Comparison of ENCODE assay signal across 12 mouse cellular contexts in the genomic region with DNA sequence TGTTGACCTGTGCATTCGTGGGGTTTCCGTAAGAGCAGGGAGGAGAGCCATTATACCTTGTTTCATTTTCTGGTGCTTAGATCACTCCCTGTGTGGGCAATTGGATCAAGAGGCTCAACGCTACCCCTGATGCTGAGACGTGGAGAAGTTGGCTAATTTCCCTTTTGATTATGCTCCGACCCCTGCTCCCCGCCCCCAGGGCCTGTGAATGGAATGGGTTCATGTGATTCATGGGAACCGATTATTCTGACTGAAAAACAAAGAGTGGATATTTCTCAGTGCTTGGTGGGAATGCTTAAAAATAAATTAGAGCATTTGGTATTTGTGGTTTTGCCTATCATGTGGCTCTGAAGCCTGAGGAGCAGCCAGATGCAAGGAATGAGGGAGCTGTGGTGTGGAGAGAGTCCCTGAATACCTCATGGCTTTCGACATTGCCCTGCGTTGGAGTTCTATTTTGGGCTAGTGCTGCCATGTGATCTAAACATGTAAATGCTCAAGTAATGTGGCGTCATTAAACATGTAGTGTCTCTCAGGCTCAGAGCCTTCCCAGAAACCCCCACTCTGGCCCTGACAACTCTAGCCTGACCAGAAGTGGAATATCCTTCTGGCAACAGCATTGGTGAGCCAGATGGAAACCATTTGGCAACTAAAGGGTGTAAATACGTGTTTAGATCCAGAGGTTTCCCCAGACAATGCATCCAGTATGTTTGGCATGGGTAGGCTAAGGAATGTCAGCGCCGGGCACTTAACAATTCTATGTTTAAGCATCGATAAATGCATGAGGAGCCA. TPM values are rescaled to one million over a fixed set of nuclear protein-coding genes. Genes with fewer than 3 reads are reported as not detected.
A peak's percentile ranks its signal among the peaks of the same experiment; 100 is the strongest.
DNase-seq lines count a peak whose midpoint lies in the region; ATAC-seq lines count a peak whose summit lies in the region.
"Had no signal": no experiment of that assay in that cellular context is flagged by ENCODE, and none has a peak within 500 bp of the region (broad histone marks: within the 10 kb centered on the region; RNA-seq: fewer than 3 reads in every experiment).

No protein-coding gene starts in this region.

- no peak overlapping the region for H3K27ac ChIP-seq in forebrain, embryonic 14.5 days (ENCODE audit: low read depth, low read length)
- no peak overlapping the region for H3K27ac ChIP-seq in forebrain, embryonic 15.5 days (replicated peaks)
- H3K27ac ChIP-seq in stomach, embryonic 14.5 days (ENCODE audit: low read length): peak overlapping the region; percentile 95

- WGBS in forebrain, embryonic 14.5 days: 32% methylated on average over 14 of the region's 14 CpGs
- 33% methylated on average over 14 of the region's 14 CpGs for WGBS in forebrain, embryonic 15.5 days
- WGBS in stomach, embryonic 14.5 days: 59% methylated on average over 14 of the region's 14 CpGs

- no peak for ATAC-seq in forebrain, embryonic 14.5 days
- ATAC-seq in forebrain, embryonic 15.5 days (replicated peaks): no peak
- ATAC-seq in stomach, embryonic 14.5 days (ENCODE audit: insufficient number of reproducible peaks, insufficient read depth, low FRiP score, low read depth): no peak

- peak; percentile 29 for DNase-seq in forebrain, embryonic 14.5 days (ENCODE audit: low spot score)
- peak; percentile 28 for DNase-seq in lung, postnatal 10 days
- DNase-seq in lung, adult 18-20 months: no peak
- DNase-seq in heart, postnatal 4 days: peak; percentile 40
- no peak for DNase-seq in cerebellum, adult 18-20 months
- DNase-seq in thymus, postnatal 36 days: no peak
- DNase-seq: B cell, adult 2 months; cerebellum, adult 11-12 months; kidney, adult 18-20 months had no signal

- H3K9ac ChIP-seq in forebrain, embryonic 14.5 days (ENCODE audit: low read length): no peak overlapping the region
- no peak overlapping the region for H3K9ac ChIP-seq in forebrain, embryonic 15.5 days (replicated peaks)
- H3K9ac ChIP-seq in stomach, embryonic 14.5 days (replicated peaks; ENCODE audit: low read depth, low read length): no peak overlapping the region
- H3K9ac ChIP-seq: liver, embryonic 15.5 days had no signal

- no peaks in the 10 kb centered on the region for H3K27me3 ChIP-seq in forebrain, embryonic 14.5 days (replicated peaks; ENCODE audit: control insufficient read depth, insufficient read depth, low read length)
- H3K27me3 ChIP-seq in forebrain, embryonic 15.5 days: no peaks in the 10 kb centered on the region
- H3K27me3 ChIP-seq in stomach, embryonic 14.5 days (ENCODE audit: control insufficient read depth, insufficient read depth, low read length): no peaks in the 10 kb centered on the region
- H3K27me3 ChIP-seq: liver, embryonic 15.5 days had no signal

- H3K36me3 ChIP-seq in forebrain, embryonic 14.5 days (ENCODE audit: control insufficient read depth, insufficient read depth, low read length): no peaks in the 10 kb centered on the region
- no peaks in the 10 kb centered on the region for H3K36me3 ChIP-seq in forebrain, embryonic 15.5 days
- H3K36me3 ChIP-seq in stomach, embryonic 14.5 days (ENCODE audit: control insufficient read depth, insufficient read depth, low read length): no peaks in the 10 kb centered on the region
- H3K36me3 ChIP-seq: liver, embryonic 15.5 days had no signal

- H3K4me1 ChIP-seq in forebrain, embryonic 14.5 days (ENCODE audit: control insufficient read depth, insufficient read depth, low read length): peaks cover 15% of the 10 kb centered on the region
- H3K4me1 ChIP-seq in forebrain, embryonic 15.5 days: peaks cover 24% of the 10 kb centered on the region
- H3K4me1 ChIP-seq in stomach, embryonic 14.5 days (ENCODE audit: control insufficient read depth, insufficient read depth, low read length): peaks cover 43% of the 10 kb centered on the region

- 0 out of 2 replicates have a peak overlapping the region, but pooled peaks have one; percentile 2 for H3K4me2 ChIP-seq in forebrain, embryonic 14.5 days (ENCODE audit: low read length)
- no peak overlapping the region for H3K4me2 ChIP-seq in forebrain, embryonic 15.5 days (replicated peaks)
- peak overlapping the region; percentile 26; the same call in 1 of the 2 replicates for H3K4me2 ChIP-seq in stomach, embryonic 14.5 days (replicated peaks; ENCODE audit: low read depth, low read length)

- no peak overlapping the region for H3K4me3 ChIP-seq in forebrain, embryonic 14.5 days (ENCODE audit: low read depth, low read length)
- H3K4me3 ChIP-seq in forebrain, embryonic 15.5 days: no peak overlapping the region
- no peak overlapping the region for H3K4me3 ChIP-seq in stomach, embryonic 14.5 days (ENCODE audit: low read depth, low read length)
- H3K4me3 ChIP-seq: liver, embryonic 15.5 days had no signal

- H3K9me3 ChIP-seq in forebrain, embryonic 14.5 days (replicated peaks; ENCODE audit: control insufficient read depth, low read length): no peaks in the 10 kb centered on the region
- H3K9me3 ChIP-seq in forebrain, embryonic 15.5 days: no peaks in the 10 kb centered on the region
- H3K9me3 ChIP-seq in stomach, embryonic 14.5 days (ENCODE audit: control insufficient read depth, low read depth, low read length): no peaks in the 10 kb centered on the region
- H3K9me3 ChIP-seq: liver, embryonic 15.5 days had no signal

RNA-seq across cellular contexts. Expression of gene 4930558K02Rik, which starts 24.5 kb away (rescaled TPM):
- 0.18 TPM in 1 of 2 replicates, not detected in the other for polyA plus RNA-seq in forebrain, embryonic 14.5 days (2014; fragmentation: Nextera tagmentation; extraction: Ambion mirVana)
- polyA plus RNA-seq in forebrain, embryonic 15.5 days (2015; fragmentation: Nextera tagmentation; extraction: Ambion mirVana): 0.17 TPM in 1 of 2 replicates, not detected in the other
- not detected for total RNA-seq in heart, postnatal 4 days (2021)
- not detected in 2 replicates for polyA plus RNA-seq in stomach, embryonic 14.5 days (2014; fragmentation: Nextera tagmentation; extraction: Ambion mirVana)
- polyA plus RNA-seq: liver, embryonic 15.5 days had no signal

RNA-seq across cellular contexts. Expression of gene Pigc, which starts 34.9 kb away (rescaled TPM):
- 37.2 and 40.8 TPM in 2 replicates for polyA plus RNA-seq in forebrain, embryonic 14.5 days (2014; fragmentation: Nextera tagmentation; extraction: Ambion mirVana)
- 32.7 and 33.3 TPM in 2 replicates for polyA plus RNA-seq in forebrain, embryonic 15.5 days (2015; fragmentation: Nextera tagmentation; extraction: Ambion mirVana)
- total RNA-seq in heart, postnatal 4 days (2021): 10 to 100 TPM; 14.8 to 16.7 TPM
- polyA plus RNA-seq in stomach, embryonic 14.5 days (2014; fragmentation: Nextera tagmentation; extraction: Ambion mirVana): 39.0 and 42.2 TPM in 2 replicates

Comparison
In these comparisons a context has a peak if more than half of its experiments do, and no peak if none do; other contexts are left out.
1. DNase-seq: peak in forebrain, embryonic 14.5 days (single experiment), lung, postnatal 10 days (single experiment) and heart, postnatal 4 days (single experiment); none in lung, adult 18-20 months (0 of 2), cerebellum, adult 18-20 months (0 of 2) and thymus, postnatal 36 days (0 of 2).